Mouse (Mus musculus) stomach, embryonic 16.5 days (tissue): ENCODE data around the gene Mtfr1l. TPM values are rescaled to one million over a fixed set of nuclear protein-coding genes. Genes with fewer than 3 reads are reported as not detected.

Experiments used
- ATAC-seq: fragments of 200-750 bp; cut with Nextera tagmentation; 2 replicates; pipeline ENCODE4 v1.8.0; 2017; ENCODE audit warnings: moderate number of reproducible peaks, moderate TSS enrichment; ENCODE audit not compliant: insufficient read depth, low FRiP score
- H3K27ac ChIP-seq: fragments of 300-500 bp; sonication (generic); 2 replicates; pipeline ENCODE4 v1.5.1; 2014; ENCODE audit warnings: low read length
- H3K27me3 ChIP-seq: fragments of 300-500 bp; sonication (generic); 2 replicates; pipeline ENCODE4 v1.6.1; 2014; ENCODE audit warnings: low read length, control low read depth, mixed read lengths; ENCODE audit not compliant: control insufficient read depth, insufficient read depth
- H3K36me3 ChIP-seq: fragments of 300-500 bp; sonication (generic); 2 replicates; pipeline ENCODE4 v1.6.1; 2014; ENCODE audit warnings: low read length; ENCODE audit not compliant: control insufficient read depth, insufficient read depth
- H3K4me1 ChIP-seq: fragments of 300-500 bp; sonication (generic); 2 replicates; pipeline ENCODE4 v1.6.1; 2014; ENCODE audit warnings: low read length, control low read depth, mixed read lengths; ENCODE audit not compliant: control insufficient read depth, insufficient read depth
- H3K4me2 ChIP-seq: fragments of 300-500 bp; sonication (generic); 2 replicates; pipeline ENCODE4 v1.6.1; 2014; ENCODE audit warnings: low read depth, low read length, mixed read lengths
- H3K4me3 ChIP-seq: fragments of 300-500 bp; sonication (generic); replicated peaks from 2 replicates; pipeline ENCODE4 v1.5.1; 2014; ENCODE audit warnings: mild to moderate bottlenecking, low read length
- H3K9ac ChIP-seq: fragments of 300-500 bp; sonication (generic); 2 replicates; pipeline ENCODE4 v1.6.1; 2014; ENCODE audit warnings: low read length
- H3K9me3 ChIP-seq: fragments of 300-500 bp; sonication (generic); replicated peaks from 2 replicates; pipeline ENCODE4 v1.6.1; 2016; ENCODE audit warnings: low read length, control low read depth; ENCODE audit not compliant: control insufficient read depth
- whole genome bisulfite sequencing: fragments of 180-500 bp; shearing (Covaris S2); extraction: QIAGEN DNeasy Blood & Tissue Kit; methylation state at CpG from one replicate; pipeline ENCODE4 v1.1.7; 2014; 5-methylcytosine and 5-hydroxymethylcytosine counted together
- polyA plus RNA-seq: library from polyadenylated mRNA; unstranded; fragments of >200 nt; fragmentation: Nextera tagmentation; extraction: Ambion mirVana; gene quantifications from 2 replicates; pipeline ENCODE4 v1.2.1, GENCODE M21; 2015

Gene Mtfr1l
- polyA plus RNA-seq, 1 experiment from 2014 or later: 95.1 TPM

DNA sequence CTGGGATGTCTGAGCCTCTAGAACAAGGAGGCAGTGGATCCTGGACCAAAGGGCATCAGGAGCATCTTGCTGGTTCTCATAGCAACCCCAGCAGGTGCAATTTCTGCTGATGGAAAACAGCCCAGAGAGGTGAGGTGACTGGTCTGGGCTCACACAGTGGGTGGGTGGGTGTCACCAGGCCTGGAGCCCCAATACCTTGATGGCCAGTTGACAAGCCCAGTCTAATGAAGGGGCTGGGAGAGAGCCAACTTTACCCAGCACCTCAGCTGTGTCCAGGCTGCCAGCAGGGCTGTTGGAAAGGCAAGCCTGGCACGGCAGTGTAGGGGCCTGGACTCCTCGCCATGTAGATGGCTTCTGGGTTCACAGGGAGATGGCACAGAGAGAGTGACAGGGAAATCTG, 26.8 kb upstream of the Mtfr1l start:
- Histone ChIP-seq H3K4me3 (no peak overlapping the region), H3K4me2 (no peak overlapping the region), H3K36me3 (0 out of 2 replicates have a peak, but pooled peaks cover 4% of the 10 kb centered on the region), H3K9me3 (no peaks in the 10 kb centered on the region), H3K9ac (no peak overlapping the region), H3K27ac (no peak overlapping the region), H3K4me1 (no peaks in the 10 kb centered on the region; the same call in 1 of the 2 replicates), H3K27me3 (no peaks in the 10 kb centered on the region)
- no peak for ATAC-seq
- WGBS: 87% methylated on average over 2 of the region's 2 CpGs

DNA sequence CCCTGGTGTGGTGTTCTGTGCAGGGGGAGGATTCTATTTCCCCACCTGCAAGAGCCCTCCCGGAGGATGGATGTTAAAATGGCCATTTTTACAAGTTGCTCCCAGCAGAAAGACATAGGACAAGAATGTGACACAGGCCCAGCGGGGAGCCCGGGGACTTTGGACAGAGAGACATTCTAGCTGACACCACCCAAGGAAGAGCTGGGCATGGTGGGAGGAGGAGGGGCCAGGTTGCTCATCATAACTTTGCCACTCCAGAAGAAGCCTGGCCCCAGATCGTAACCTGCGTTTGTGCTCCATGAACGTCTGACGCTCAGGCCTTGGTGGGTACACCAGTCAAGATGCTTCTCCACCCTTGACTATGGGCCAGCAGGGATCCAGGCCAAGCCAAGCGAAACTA, 25.5 kb upstream of the Mtfr1l start:
- Histone ChIP-seq H3K4me1 (no peaks in the 10 kb centered on the region; the same call in 1 of the 2 replicates), H3K4me2 (no peak overlapping the region), H3K27me3 (no peaks in the 10 kb centered on the region), H3K9me3 (no peaks in the 10 kb centered on the region), H3K9ac (no peak overlapping the region), H3K36me3 (0 out of 2 replicates have a peak, but pooled peaks cover 4% of the 10 kb centered on the region), H3K27ac (no peak overlapping the region), H3K4me3 (no peak overlapping the region)
- no peak for ATAC-seq
- 92% methylated on average over 8 of the region's 8 CpGs for WGBS

DNA sequence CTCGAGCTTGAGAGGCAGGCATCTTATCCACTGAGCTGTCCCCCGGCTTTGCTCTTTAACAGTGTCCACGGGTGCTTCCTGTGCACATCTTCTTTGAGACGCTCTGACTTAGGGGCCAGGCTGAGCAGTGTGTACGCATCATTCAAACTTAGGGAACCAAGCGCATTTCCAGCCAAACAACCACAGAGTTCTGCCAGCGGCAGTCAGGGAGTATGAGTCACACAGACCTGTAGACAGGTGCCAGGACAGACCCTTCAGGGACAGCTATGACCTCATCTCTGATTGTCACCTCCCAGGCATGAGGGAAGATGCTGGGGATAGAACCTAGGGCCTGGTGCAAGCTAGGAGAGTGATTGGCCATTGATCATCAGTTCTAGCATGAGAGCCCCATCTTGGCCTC, 24.0 kb upstream of the Mtfr1l start:
- Histone ChIP-seq H3K9ac (no peak overlapping the region), H3K9me3 (no peaks in the 10 kb centered on the region), H3K4me2 (no peak overlapping the region), H3K27ac (no peak overlapping the region), H3K27me3 (no peaks in the 10 kb centered on the region), H3K4me3 (no peak overlapping the region), H3K4me1 (no peaks in the 10 kb centered on the region; the same call in 1 of the 2 replicates), H3K36me3 (no peaks in the 10 kb centered on the region)
- 70% methylated on average over 7 of the region's 7 CpGs for WGBS
- no peak for ATAC-seq

GRCm38 (mm10) chr4:134558570-134559113, 23.5 kb upstream of the Mtfr1l start:
- ATAC-seq: no peak; the same call in 1 of the 2 replicates
- Histone ChIP-seq H3K4me3 (no peak overlapping the region), H3K4me1 (no peaks in the 10 kb centered on the region; the same call in 1 of the 2 replicates), H3K9me3 (no peaks in the 10 kb centered on the region), H3K27me3 (no peaks in the 10 kb centered on the region), H3K36me3 (no peaks in the 10 kb centered on the region), H3K4me2 (no peak overlapping the region), H3K9ac (no peak overlapping the region), H3K27ac (no peak overlapping the region)
- WGBS: 59% methylated on average over 9 of the region's 9 CpGs

GRCm38 (mm10) chr4:134557626-134558249, 22.6 kb upstream of the Mtfr1l start:
- Histone ChIP-seq H3K9ac (no peak overlapping the region), H3K9me3 (no peaks in the 10 kb centered on the region), H3K27ac (no peak overlapping the region), H3K4me2 (no peak overlapping the region), H3K4me3 (no peak overlapping the region), H3K36me3 (no peaks in the 10 kb centered on the region), H3K4me1 (no peaks in the 10 kb centered on the region; the same call in 1 of the 2 replicates), H3K27me3 (no peaks in the 10 kb centered on the region)
- no peak for ATAC-seq
- 15% methylated on average over 16 of the region's 16 CpGs for WGBS

DNA sequence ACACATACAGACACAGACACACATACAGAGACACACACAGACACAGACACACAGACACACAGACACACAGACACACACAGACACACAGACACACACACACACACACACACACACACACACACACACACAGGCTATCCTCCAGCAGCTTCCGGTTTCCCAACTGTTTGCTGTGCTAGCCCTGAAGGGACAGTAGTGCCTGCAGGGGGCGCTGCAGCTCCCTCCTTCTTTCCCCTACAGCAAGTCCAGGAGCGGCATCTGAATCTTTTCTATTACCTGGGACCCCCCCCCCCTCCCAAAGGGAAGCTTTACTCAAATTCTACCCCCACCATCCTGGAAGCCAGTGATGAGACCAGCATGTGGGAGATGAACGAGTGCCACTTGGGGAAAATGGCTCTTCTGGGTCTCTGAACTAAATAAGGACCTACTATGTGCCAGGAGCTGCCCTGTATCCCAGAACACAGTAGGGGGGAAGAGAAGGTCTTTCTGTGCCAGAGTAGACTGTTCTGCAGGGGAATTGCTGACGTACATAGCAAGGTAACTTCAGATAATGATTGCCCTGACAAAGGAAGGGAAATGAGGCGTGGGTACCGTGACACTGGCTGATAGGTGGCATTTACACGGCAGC, 20.9 kb upstream of the Mtfr1l start:
- H3K27me3 ChIP-seq: no peaks in the 10 kb centered on the region
- no peak overlapping the region for H3K27ac ChIP-seq
- peaks cover 9% of the 10 kb centered on the region for H3K4me1 ChIP-seq
- H3K9me3 ChIP-seq: no peaks in the 10 kb centered on the region
- H3K9ac ChIP-seq: no peak overlapping the region
- no peaks in the 10 kb centered on the region for H3K36me3 ChIP-seq
- ATAC-seq: no peak
- 63% methylated on average over 8 of the region's 8 CpGs for WGBS
- H3K4me2 ChIP-seq: no peak overlapping the region
- no peak overlapping the region for H3K4me3 ChIP-seq

DNA sequence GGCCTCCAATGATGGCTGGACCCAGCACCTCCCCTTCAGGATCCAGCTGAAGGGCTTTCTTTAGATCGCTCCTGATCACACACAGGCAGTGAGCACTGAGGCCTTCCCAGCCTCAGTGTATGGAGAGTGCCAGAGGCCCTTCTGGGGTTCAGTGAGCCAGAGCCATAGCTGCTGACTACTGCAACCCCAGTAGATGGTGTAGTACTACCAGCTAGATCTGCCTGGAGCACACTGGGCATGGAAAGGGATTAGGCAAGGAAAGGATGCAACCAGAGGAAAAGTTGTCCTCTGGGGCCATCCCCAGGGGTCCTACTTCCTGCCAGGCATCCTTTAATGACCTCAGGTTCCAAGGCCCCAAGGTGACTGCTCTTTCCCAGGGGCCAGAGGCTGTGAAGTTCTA, 18.4 kb upstream of the Mtfr1l start:
- Histone ChIP-seq H3K9me3 (peaks cover 11% of the 10 kb centered on the region), H3K4me3 (no peak overlapping the region), H3K36me3 (peaks cover 10% of the 10 kb centered on the region), H3K4me1 (peaks cover 12% of the 10 kb centered on the region), H3K9ac (no peak overlapping the region), H3K27ac (no peak overlapping the region), H3K27me3 (no peaks in the 10 kb centered on the region), H3K4me2 (no peak overlapping the region)
- 89% methylated on average over 1 of the region's 1 CpGs for WGBS
- ATAC-seq: no peak

- Histone ChIP-seq H3K4me3 (peak within 1 kb of the TSS; percentile 85), H3K9ac (peak within 1 kb of the TSS; percentile 98), H3K36me3 (peaks cover 10% of the 10 kb centered on the region), H3K27ac (peak within 1 kb of the TSS; percentile 83), H3K27me3 (no peaks in the 10 kb centered on the region), H3K4me2 (peak within 1 kb of the TSS; percentile 84), H3K9me3 (peaks cover 11% of the 10 kb centered on the region), H3K4me1 (peaks cover 25% of the 10 kb centered on the region)
- under 1% methylated on average over 62 of the region's 67 CpGs for WGBS
- peak; percentile 89 for ATAC-seq
These were observed 16.5 kb upstream of the Mtfr1l start, which contains the start of gene Selenon for GRCm38 (mm10) chr4:134551494-134552316. Gene Selenon (minus strand): TSS chr4:134552166.
